Mouse (Mus musculus) megakaryocyte, embryonic 14.5 days (primary cell): ENCODE results near the gene Cpm.

Experiments
- FLI1 ChIP-seq: IDR thresholded peaks from 2 replicates; pipeline ENCODE4 v1.6.1; 2012; ENCODE audit warnings: low read length, inconsistent platforms, mixed read lengths
- GATA1 ChIP-seq: IDR thresholded peaks from 3 replicates; pipeline ENCODE4 v1.6.1; 2012; ENCODE audit warnings: mixed read lengths, low read length, inconsistent platforms, borderline replicate concordance

- TF ChIP-seq FLI1 (no peak), GATA1 (no peak)
Observed at GRCm38 (mm10) chr10:117595442-117596164, 33.7 kb upstream of the Cpm start.
